29 mouse cellular contexts compared by ENCODE assay signal in the genomic region with DNA sequence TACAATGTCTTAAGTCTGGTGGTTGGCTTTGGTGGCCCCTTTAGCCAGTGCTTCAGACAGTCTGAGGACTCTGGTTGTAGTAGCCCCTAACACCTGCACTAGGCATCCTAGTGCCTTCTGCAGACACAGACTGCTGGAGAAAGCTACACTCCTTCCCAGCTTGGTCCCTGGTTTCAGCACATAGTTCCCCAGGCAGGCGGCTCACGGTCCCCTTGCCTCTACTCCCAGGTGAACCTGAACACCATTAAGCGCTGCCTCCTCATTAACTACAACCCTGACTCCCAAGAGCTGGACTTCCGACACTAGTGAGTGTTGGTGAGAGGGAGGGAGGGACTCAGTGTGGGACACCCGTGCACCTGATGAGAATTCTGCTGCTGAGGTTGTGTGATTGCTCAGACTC. TPM values are rescaled to one million over a fixed set of nuclear protein-coding genes. Genes with fewer than 3 reads are reported as not detected.
A peak's percentile ranks its signal among the peaks of the same experiment; 100 is the strongest.
DNase-seq lines count a peak whose midpoint lies in the region; ATAC-seq and TF ChIP-seq lines count a peak whose summit lies in the region.
"Had no signal": no experiment of that assay in that cellular context is flagged by ENCODE, and none has a peak within 500 bp of the region (broad histone marks: within the 10 kb centered on the region; RNA-seq: fewer than 3 reads in every experiment).

No protein-coding gene starts in this region.

- no peak for TF ChIP-seq EP300 in liver, embryonic 14.5 days (IDR thresholded peaks at IDR 0.05; ENCODE audit: low read depth)

- no peak overlapping the region for H3K27ac ChIP-seq in hindbrain, embryonic 10.5 days
- no peak overlapping the region for H3K27ac ChIP-seq in hindbrain, embryonic 14.5 days
- H3K27ac ChIP-seq in embryonic facial prominence, embryonic 10.5 days (replicated peaks), result no peak overlapping the region
- peak overlapping the region; percentile 79 for H3K27ac ChIP-seq in liver, embryonic 14.5 days
- H3K27ac ChIP-seq: embryonic facial prominence, embryonic 15.5 days; heart, embryonic 15.5 days; hindbrain, embryonic 12.5 days; kidney, postnatal 0 days; limb, embryonic 15.5 days; lung, embryonic 15.5 days; stomach, postnatal 0 days had no signal

- peak overlapping the region; percentile 11 for H3K4me3 ChIP-seq in hindbrain, embryonic 10.5 days
- H3K4me3 ChIP-seq in hindbrain, embryonic 14.5 days (replicated peaks; ENCODE audit: low read length), result no peak overlapping the region
- H3K4me3 ChIP-seq in E14TG2a.4 (replicated peaks; ENCODE audit: low read length), result peak overlapping the region; percentile 100
- 0 out of 2 replicates have a peak overlapping the region, but pooled peaks have one; percentile 99 for H3K4me3 ChIP-seq in embryonic facial prominence, embryonic 10.5 days
- peak overlapping the region in 1 of 2 experiments; percentile 70; a peak in 2 of 4 replicates for H3K4me3 ChIP-seq in liver, embryonic 14.5 days (ENCODE audit: insufficient read depth in 1 of 2, low read depth in 2 of 2, low read length in 2 of 2)
- H3K4me3 ChIP-seq: heart, embryonic 15.5 days; hindbrain, embryonic 12.5 days had no signal

- peaks cover 63% of the 10 kb centered on the region for H3K36me3 ChIP-seq in hindbrain, embryonic 10.5 days
- peaks cover 63% of the 10 kb centered on the region for H3K36me3 ChIP-seq in hindbrain, embryonic 14.5 days (replicated peaks; ENCODE audit: control insufficient read depth, insufficient read depth)
- H3K36me3 ChIP-seq in E14TG2a.4 (ENCODE audit: insufficient read depth, low read length), result peaks cover 69% of the 10 kb centered on the region
- H3K36me3 ChIP-seq in embryonic facial prominence, embryonic 10.5 days (replicated peaks), result peaks cover 63% of the 10 kb centered on the region
- peaks cover 52% of the 10 kb centered on the region for H3K36me3 ChIP-seq in liver, embryonic 14.5 days (replicated peaks; ENCODE audit: control insufficient read depth, insufficient read depth, low read depth)

- WGBS in hindbrain, embryonic 10.5 days, result 94% methylated on average over 5 of the region's 5 CpGs
- WGBS in hindbrain, embryonic 14.5 days, result 96% methylated on average over 5 of the region's 5 CpGs
- 91% methylated on average over 5 of the region's 5 CpGs for WGBS in embryonic facial prominence, embryonic 10.5 days
- WGBS in liver, embryonic 14.5 days (ENCODE audit: insufficient replicate concordance), result 78% methylated on average over 5 of the region's 5 CpGs

- no peak overlapping the region for H3K4me2 ChIP-seq in hindbrain, embryonic 14.5 days (replicated peaks)
- H3K4me2 ChIP-seq in liver, embryonic 14.5 days (ENCODE audit: low read depth), result peak overlapping the region; percentile 82
- H3K4me2 ChIP-seq: heart, embryonic 15.5 days; hindbrain, embryonic 12.5 days; limb, embryonic 15.5 days; lung, embryonic 15.5 days had no signal

- H3K27me3 ChIP-seq in hindbrain, embryonic 10.5 days (ENCODE audit: insufficient read depth, poor library complexity, severe bottlenecking), result no peaks in the 10 kb centered on the region
- no peaks in the 10 kb centered on the region for H3K27me3 ChIP-seq in hindbrain, embryonic 14.5 days (ENCODE audit: control insufficient read depth, insufficient read depth, low read length)
- no peaks in the 10 kb centered on the region for H3K27me3 ChIP-seq in E14TG2a.4 (ENCODE audit: insufficient read depth, low read length)
- no peaks in the 10 kb centered on the region for H3K27me3 ChIP-seq in embryonic facial prominence, embryonic 10.5 days (replicated peaks; ENCODE audit: low read depth, poor library complexity, severe bottlenecking)
- H3K27me3 ChIP-seq in liver, embryonic 14.5 days (ENCODE audit: control insufficient read depth, insufficient read depth, low read length), result no peaks in the 10 kb centered on the region
- H3K27me3 ChIP-seq: embryonic facial prominence, embryonic 15.5 days; heart, embryonic 15.5 days; hindbrain, embryonic 12.5 days; limb, embryonic 15.5 days; lung, embryonic 15.5 days; Patski had no signal

- no peaks in the 10 kb centered on the region for H3K9me3 ChIP-seq in hindbrain, embryonic 10.5 days
- no peaks in the 10 kb centered on the region for H3K9me3 ChIP-seq in hindbrain, embryonic 14.5 days (ENCODE audit: control insufficient read depth, low read length)
- H3K9me3 ChIP-seq in E14TG2a.4 (ENCODE audit: low read length), result peaks cover 16% of the 10 kb centered on the region
- no peaks in the 10 kb centered on the region for H3K9me3 ChIP-seq in embryonic facial prominence, embryonic 10.5 days
- H3K9me3 ChIP-seq in liver, embryonic 14.5 days (ENCODE audit: control insufficient read depth, low read length), result no peaks in the 10 kb centered on the region
- H3K9me3 ChIP-seq: embryonic facial prominence, embryonic 15.5 days; heart, embryonic 15.5 days; hindbrain, embryonic 12.5 days; limb, embryonic 15.5 days; lung, embryonic 15.5 days had no signal

- ATAC-seq in hindbrain, embryonic 14.5 days (ENCODE audit: low FRiP score), result no peak
- ATAC-seq in liver, embryonic 14.5 days (ENCODE audit: insufficient read depth), result no peak
- ATAC-seq: CD4-positive, CD25-positive, alpha-beta regulatory T cell, adult 4 months; forebrain, embryonic 16.5 days; intestine, embryonic 16.5 days; midbrain, embryonic 16.5 days; Patski had no signal

- no peak for DNase-seq in hindbrain, embryonic 10.5 days (ENCODE audit: low spot score)
- DNase-seq in hindbrain, embryonic 14.5 days (ENCODE audit: low spot score), result no peak
- DNase-seq in embryonic facial prominence, embryonic 10.5 days (ENCODE audit: low spot score), result no peak
- no peak for DNase-seq in liver, embryonic 14.5 days (ENCODE audit: low read depth in 3 of 3, low spot score in 3 of 3)
- no peak for DNase-seq in gastrocnemius, postnatal 10 days
- DNase-seq in cerebellum, adult 9-11 months, result no peak
- DNase-seq in urinary bladder, postnatal 14 days (ENCODE audit: low spot score), result no peak
- DNase-seq: adrenal gland, postnatal 14 days; cerebellum, adult 9-10 months; kidney, adult 8-10 months; kidney, postnatal 4 days; layer of hippocampus, postnatal 36 days; left cerebral cortex, postnatal 4 days; right cerebral cortex, adult 18-20 months; thymus, adult 18-20 months; thymus, postnatal 36 days had no signal

- H3K9ac ChIP-seq in hindbrain, embryonic 14.5 days, result no peak overlapping the region
- H3K9ac ChIP-seq in liver, embryonic 14.5 days (replicated peaks), result no peak overlapping the region
- H3K9ac ChIP-seq: embryonic facial prominence, embryonic 15.5 days; heart, embryonic 15.5 days; hindbrain, embryonic 12.5 days; limb, embryonic 15.5 days; lung, embryonic 15.5 days had no signal

- no peak for TF ChIP-seq CTCF in E14TG2a.4 (conservative IDR thresholded peaks at IDR 0.05; ENCODE audit: low read length)
- TF ChIP-seq CTCF in liver, embryonic 14.5 days (IDR thresholded peaks at IDR 0.05; ENCODE audit: low read depth), result no peak

- H3K4me1 ChIP-seq in hindbrain, embryonic 10.5 days (replicated peaks), result peaks cover 15% of the 10 kb centered on the region
- peaks cover 17% of the 10 kb centered on the region for H3K4me1 ChIP-seq in hindbrain, embryonic 14.5 days (replicated peaks; ENCODE audit: control insufficient read depth, insufficient read depth, low read length)
- peaks cover 60% of the 10 kb centered on the region for H3K4me1 ChIP-seq in E14TG2a.4 (replicated peaks; ENCODE audit: low read depth, low read length)
- H3K4me1 ChIP-seq in embryonic facial prominence, embryonic 10.5 days, result peaks cover 7% of the 10 kb centered on the region
- H3K4me1 ChIP-seq in liver, embryonic 14.5 days (replicated peaks; ENCODE audit: control insufficient read depth in 2 of 2, insufficient read depth in 2 of 2, low read length in 1 of 2), result peaks cover 9 to 15% of the 10 kb centered on the region in 2 experiments

RNA-seq across cellular contexts. Expression of a gene that starts 2.4 kb away (rescaled TPM):
- 80.1 and 87.3 TPM in 2 replicates for polyA plus RNA-seq in hindbrain, embryonic 10.5 days (2016; fragmentation: Nextera tagmentation; extraction: Ambion mirVana)
- polyA plus RNA-seq in hindbrain, embryonic 14.5 days (2014; fragmentation: Nextera tagmentation; extraction: Ambion mirVana), result 39.5 and 40.5 TPM in 2 replicates
- polyA plus RNA-seq in embryonic facial prominence, embryonic 10.5 days (2016; fragmentation: Nextera tagmentation; extraction: Ambion mirVana), result 99.2 and 100 TPM in 2 replicates
- 70.6 and 84.8 TPM in 2 replicates for polyA plus RNA-seq in liver, embryonic 14.5 days (2012; rRNA removed)
- 50.2 and 56.1 TPM in 2 replicates for polyA plus RNA-seq in liver, embryonic 14.5 days (2014; fragmentation: Nextera tagmentation; extraction: Ambion mirVana)
- 10 to 100 TPM; 15.9 to 19.2 TPM for total RNA-seq in gastrocnemius, postnatal 10 days (2021)

RNA-seq across cellular contexts. Expression of a gene that starts 8.0 kb away (rescaled TPM):
- 406 and 412 TPM in 2 replicates for polyA plus RNA-seq in hindbrain, embryonic 10.5 days (2016; fragmentation: Nextera tagmentation; extraction: Ambion mirVana)
- polyA plus RNA-seq in hindbrain, embryonic 14.5 days (2014; fragmentation: Nextera tagmentation; extraction: Ambion mirVana), result 216 and 231 TPM in 2 replicates
- polyA plus RNA-seq in embryonic facial prominence, embryonic 10.5 days (2016; fragmentation: Nextera tagmentation; extraction: Ambion mirVana), result 411 and 431 TPM in 2 replicates
- polyA plus RNA-seq in liver, embryonic 14.5 days (2012; rRNA removed), result 74.2 and 104 TPM in 2 replicates
- 170 and 181 TPM in 2 replicates for polyA plus RNA-seq in liver, embryonic 14.5 days (2014; fragmentation: Nextera tagmentation; extraction: Ambion mirVana)
- total RNA-seq in gastrocnemius, postnatal 10 days (2021), result 100 to 1,000 TPM; 131 to 133 TPM

RNA-seq across cellular contexts. Expression of a gene that starts 10.9 kb away (rescaled TPM):
- 5.5 and 7.0 TPM in 2 replicates for polyA plus RNA-seq in hindbrain, embryonic 10.5 days (2016; fragmentation: Nextera tagmentation; extraction: Ambion mirVana)
- 11.8 and 12.8 TPM in 2 replicates for polyA plus RNA-seq in hindbrain, embryonic 14.5 days (2014; fragmentation: Nextera tagmentation; extraction: Ambion mirVana)
- 3.2 and 3.3 TPM in 2 replicates for polyA plus RNA-seq in embryonic facial prominence, embryonic 10.5 days (2016; fragmentation: Nextera tagmentation; extraction: Ambion mirVana)
- polyA plus RNA-seq in liver, embryonic 14.5 days (2012; rRNA removed), result 8.1 and 9.3 TPM in 2 replicates
- 6.8 and 7.6 TPM in 2 replicates for polyA plus RNA-seq in liver, embryonic 14.5 days (2014; fragmentation: Nextera tagmentation; extraction: Ambion mirVana)
- total RNA-seq in gastrocnemius, postnatal 10 days (2021), result 1 to 10 TPM; 4.4 to 4.7 TPM

RNA-seq across cellular contexts. Expression of a gene that starts 22.0 kb away (rescaled TPM):
- 0.85 and 1.4 TPM in 2 replicates for polyA plus RNA-seq in hindbrain, embryonic 10.5 days (2016; fragmentation: Nextera tagmentation; extraction: Ambion mirVana)
- polyA plus RNA-seq in hindbrain, embryonic 14.5 days (2014; fragmentation: Nextera tagmentation; extraction: Ambion mirVana), result 5.8 and 6.9 TPM in 2 replicates
- polyA plus RNA-seq in embryonic facial prominence, embryonic 10.5 days (2016; fragmentation: Nextera tagmentation; extraction: Ambion mirVana), result 1.1 and 2.2 TPM in 2 replicates
- 11.5 and 13.0 TPM in 2 replicates for polyA plus RNA-seq in liver, embryonic 14.5 days (2012; rRNA removed)
- polyA plus RNA-seq in liver, embryonic 14.5 days (2014; fragmentation: Nextera tagmentation; extraction: Ambion mirVana), result 1.1 and 1.7 TPM in 2 replicates
- 1 to 10 TPM; 4.8 to 7.6 TPM for total RNA-seq in gastrocnemius, postnatal 10 days (2021)
